Mouse (Mus musculus) embryonic facial prominence, embryonic 12.5 days (tissue): Measurements from ENCODE around the gene Cetn3. TPM values are rescaled to one million over a fixed set of nuclear protein-coding genes. Genes with fewer than 3 reads are reported as not detected.

Experiments
- ATAC-seq: fragments of 200-750 bp; cut with Nextera tagmentation; 2 replicates; pipeline ENCODE4 v1.8.0; 2017; ENCODE audit not compliant: insufficient number of reproducible peaks, insufficient read depth, low FRiP score, low TSS enrichment
- H3K27ac ChIP-seq: fragments of 300-500 bp; sonication (generic); 2 replicates; pipeline ENCODE4 v1.5.1; 2016; ENCODE audit warnings: mild to moderate bottlenecking
- H3K27me3 ChIP-seq: fragments of 300-500 bp; sonication (generic); 2 replicates; pipeline ENCODE4 v1.6.1; 2016; ENCODE audit warnings: mild to moderate bottlenecking, moderate library complexity
- H3K36me3 ChIP-seq: fragments of 300-500 bp; sonication (generic); 2 replicates; pipeline ENCODE4 v1.6.1; 2016; ENCODE audit warnings: mild to moderate bottlenecking
- H3K4me1 ChIP-seq: fragments of 300-500 bp; sonication (generic); 2 replicates; pipeline ENCODE4 v1.6.1; 2016
- H3K4me2 ChIP-seq: fragments of 300-500 bp; sonication (generic); replicated peaks from 2 replicates; pipeline ENCODE4 v1.6.1; 2016; ENCODE audit warnings: mild to moderate bottlenecking, moderate library complexity
- H3K4me3 ChIP-seq: fragments of 300-500 bp; sonication (generic); 2 replicates; pipeline ENCODE4 v1.5.1; 2016; ENCODE audit warnings: mild to moderate bottlenecking
- H3K9ac ChIP-seq: fragments of 300-500 bp; sonication (generic); 2 replicates; pipeline ENCODE4 v1.6.1; 2016; ENCODE audit warnings: mild to moderate bottlenecking, moderate library complexity
- H3K9me3 ChIP-seq: fragments of 300-500 bp; sonication (generic); 2 replicates; pipeline ENCODE4 v1.6.1; 2016; ENCODE audit warnings: mild to moderate bottlenecking, moderate library complexity
- WGBS: fragments of 180-500 bp; shearing (Covaris S2); methylation state at CpG from one replicate; pipeline ENCODE4 v1.1.7; 2016; 5-methylcytosine and 5-hydroxymethylcytosine counted together
- polyA plus RNA-seq: library from polyadenylated mRNA; unstranded; fragments of >200 nt; fragmentation: Nextera tagmentation; extraction: Ambion mirVana; gene quantifications from 2 replicates; pipeline ENCODE4 v1.2.1, GENCODE M21; 2016

Gene Cetn3
- polyA plus RNA-seq, 1 experiment from 2014 or later, result 255 TPM

DNA sequence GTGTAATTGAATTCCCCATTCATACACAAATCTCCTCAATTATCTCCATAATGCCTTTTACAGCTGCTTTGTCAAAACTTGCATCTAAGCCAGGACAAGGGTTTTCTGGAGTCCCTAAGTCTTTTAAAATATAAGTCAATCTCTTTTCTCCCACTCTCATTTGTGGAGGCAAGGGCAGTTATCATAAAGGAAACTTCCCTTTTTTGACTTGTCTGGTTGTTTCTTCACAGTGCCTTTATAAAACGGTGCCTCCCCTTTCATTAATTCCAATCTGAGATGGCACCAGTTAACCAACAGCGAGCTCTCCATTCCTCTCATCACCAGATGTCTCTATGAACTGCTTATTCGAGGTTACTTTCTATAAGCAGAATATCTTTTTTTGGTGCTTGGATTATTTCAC is 6.7 kb upstream of the Cetn3 start:
- Histone ChIP-seq H3K27me3 (no peaks in the 10 kb centered on the region), H3K9ac (no peak overlapping the region), H3K36me3 (no peaks in the 10 kb centered on the region), H3K4me3 (no peak overlapping the region), H3K27ac (no peak overlapping the region), H3K4me1 (no peaks in the 10 kb centered on the region), H3K9me3 (no peaks in the 10 kb centered on the region), H3K4me2 (no peak overlapping the region)
- ATAC-seq, result no peak
- 74% methylated on average over 3 of the region's 3 CpGs for WGBS

DNA sequence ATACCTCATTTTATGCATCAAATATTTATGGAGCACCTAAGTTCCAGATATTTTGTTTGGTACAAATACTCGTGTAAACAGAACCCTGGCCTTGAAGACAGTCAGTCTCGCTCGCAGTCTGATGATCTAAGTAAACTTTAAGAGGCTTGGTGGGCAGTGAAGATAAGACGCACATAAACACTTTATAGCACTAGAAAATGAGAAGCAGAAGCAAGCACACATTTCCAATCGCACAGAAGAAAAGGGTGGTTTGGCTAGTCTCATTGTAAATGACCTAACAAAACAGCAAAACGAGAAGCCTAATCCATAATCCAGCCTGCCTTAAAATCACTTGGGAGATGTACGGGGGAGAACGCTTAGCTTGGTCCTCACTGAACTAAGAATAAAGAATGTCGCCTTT is 402 bp upstream of the Cetn3 start:
- Histone ChIP-seq H3K4me1 (peaks cover 14% of the 10 kb centered on the region; the same call in 1 of the 2 replicates), H3K9ac (peak overlapping the region; percentile 87; the same call in 1 of the 2 replicates), H3K9me3 (no peaks in the 10 kb centered on the region), H3K36me3 (peaks cover 3% of the 10 kb centered on the region), H3K27me3 (no peaks in the 10 kb centered on the region), H3K4me3 (peak overlapping the region; percentile 72), H3K4me2 (peak overlapping the region; percentile 59), H3K27ac (peak overlapping the region; percentile 99)
- no peak for ATAC-seq
- WGBS, result 48% methylated on average over 9 of the region's 9 CpGs

DNA sequence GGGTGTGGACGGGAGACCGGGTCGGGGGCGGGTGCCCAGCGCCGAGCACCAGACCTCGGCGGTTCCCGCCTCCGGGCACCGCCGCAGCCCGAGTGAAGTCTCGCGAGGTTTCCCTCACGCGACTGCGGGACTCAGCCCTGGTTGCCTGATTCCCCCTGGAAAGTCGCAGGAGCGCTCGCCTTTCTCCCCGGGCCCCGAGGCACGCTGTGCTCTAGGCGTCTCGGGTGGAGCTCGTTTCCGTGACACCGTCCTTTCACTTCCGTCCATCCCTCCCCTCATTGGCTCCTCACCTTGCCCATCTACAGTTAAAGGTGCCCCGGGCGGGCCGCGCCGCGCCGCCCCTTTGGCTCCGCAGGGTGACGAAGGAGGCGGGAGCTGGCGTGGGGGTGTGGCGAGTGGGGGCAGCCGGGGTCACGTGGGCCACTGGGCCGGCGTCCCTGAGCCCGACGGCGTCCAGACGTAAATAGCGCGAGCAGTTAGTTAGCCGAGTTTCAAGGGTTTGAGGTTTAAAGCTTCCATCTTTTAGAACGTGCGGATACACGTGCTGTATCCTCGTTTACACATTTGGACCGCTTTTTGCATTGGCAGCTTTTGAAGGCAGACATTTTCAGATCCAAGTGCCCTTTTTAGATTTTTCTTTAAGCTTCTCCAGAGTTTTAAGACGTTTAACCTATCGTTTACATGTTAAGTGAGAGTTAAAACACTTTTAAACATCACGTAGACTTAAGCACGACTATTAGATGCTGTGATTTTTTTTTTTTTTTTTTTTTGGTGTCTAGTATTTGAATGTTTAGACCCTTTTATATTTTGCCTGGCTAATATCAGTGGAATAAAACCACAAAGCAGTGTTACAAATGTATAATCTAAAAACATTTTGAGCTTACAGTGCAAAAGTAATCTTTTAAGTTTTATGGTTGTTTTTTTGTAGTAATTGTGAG is 797 bp downstream of the Cetn3 start:
- peak; percentile 99 for ATAC-seq
- H3K4me2 ChIP-seq, result peak overlapping the region; percentile 42
- peaks cover 11% of the 10 kb centered on the region for H3K36me3 ChIP-seq
- peak overlapping the region; percentile 72 for H3K4me3 ChIP-seq
- H3K27ac ChIP-seq, result peak overlapping the region; percentile 99
- WGBS, result 2% methylated on average over 62 of the region's 62 CpGs
- H3K4me1 ChIP-seq, result peaks cover 14% of the 10 kb centered on the region; the same call in 1 of the 2 replicates
- H3K9ac ChIP-seq, result peak overlapping the region; percentile 87
- H3K9me3 ChIP-seq, result no peaks in the 10 kb centered on the region
- no peaks in the 10 kb centered on the region for H3K27me3 ChIP-seq

DNA sequence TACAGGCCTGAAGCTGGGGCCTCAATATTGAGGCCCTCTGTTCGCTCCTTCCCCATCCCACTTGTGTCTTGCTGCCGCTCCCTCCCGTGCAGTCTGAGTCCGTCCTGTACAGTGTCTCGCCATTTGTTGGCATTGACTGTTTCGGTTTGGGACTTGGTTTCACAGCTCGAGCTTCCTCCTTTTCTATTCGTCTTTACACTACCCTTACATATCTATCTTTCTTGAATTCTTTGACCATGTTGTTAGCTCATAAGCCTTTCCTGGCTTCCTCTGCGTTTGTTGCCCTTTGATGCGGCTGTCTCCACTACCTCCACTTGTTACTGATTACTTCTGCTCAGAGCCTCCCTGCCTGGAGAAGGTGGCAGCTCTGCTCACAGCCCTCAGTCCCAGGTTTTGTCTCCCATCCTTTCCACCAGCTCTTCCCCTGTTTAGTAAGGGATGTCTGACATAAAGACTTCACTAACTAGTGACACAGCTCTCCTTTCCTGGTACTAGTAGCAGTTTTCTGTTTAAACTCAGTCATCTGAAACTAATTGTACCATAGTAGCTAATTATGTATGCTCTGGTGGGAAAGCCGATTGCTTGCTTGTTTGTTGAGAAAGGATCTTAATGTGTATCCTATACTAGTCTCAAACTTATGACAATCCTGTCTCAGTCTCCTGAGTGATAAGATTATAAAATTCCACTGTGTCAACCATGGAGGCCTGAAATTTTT is 3.0 kb downstream of the Cetn3 start:
- Histone ChIP-seq H3K4me3 (no peak overlapping the region), H3K27me3 (no peaks in the 10 kb centered on the region), H3K4me1 (peaks cover 14% of the 10 kb centered on the region; the same call in 1 of the 2 replicates), H3K4me2 (no peak overlapping the region; the same call in 1 of the 2 replicates), H3K9me3 (no peaks in the 10 kb centered on the region), H3K27ac (no peak overlapping the region), H3K36me3 (peaks cover 21% of the 10 kb centered on the region), H3K9ac (no peak overlapping the region)
- 76% methylated on average over 11 of the region's 11 CpGs for WGBS
- no peak for ATAC-seq

DNA sequence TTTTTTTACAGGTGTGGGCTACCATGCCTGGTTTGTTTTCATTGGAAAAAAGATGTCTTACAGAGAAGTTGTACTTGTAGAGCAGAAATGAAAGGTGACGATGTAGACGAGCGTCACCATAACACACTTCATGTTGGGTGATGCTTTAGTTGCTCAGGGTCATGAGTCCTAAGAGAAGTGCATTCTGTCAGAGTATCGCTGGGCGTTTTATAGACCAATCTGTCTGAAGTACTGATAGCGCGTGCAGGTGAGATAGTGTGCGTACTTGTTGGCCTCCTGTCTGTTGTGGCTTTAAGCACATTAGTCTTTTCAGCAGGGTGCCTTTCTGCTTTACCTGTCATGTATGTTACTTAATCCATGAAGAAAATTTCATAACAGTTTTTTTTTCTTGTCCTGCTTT is 7.3 kb downstream of the Cetn3 start:
- WGBS, result 95% methylated on average over 8 of the region's 8 CpGs
- no peak for ATAC-seq
- H3K4me2 ChIP-seq, result no peak overlapping the region
- H3K4me1 ChIP-seq, result peaks cover 6% of the 10 kb centered on the region; the same call in 1 of the 2 replicates
- no peaks in the 10 kb centered on the region for H3K9me3 ChIP-seq
- H3K27me3 ChIP-seq, result no peaks in the 10 kb centered on the region
- H3K4me3 ChIP-seq, result no peak overlapping the region
- H3K9ac ChIP-seq, result no peak overlapping the region
- H3K36me3 ChIP-seq, result peaks cover 28% of the 10 kb centered on the region
- H3K27ac ChIP-seq, result no peak overlapping the region

DNA sequence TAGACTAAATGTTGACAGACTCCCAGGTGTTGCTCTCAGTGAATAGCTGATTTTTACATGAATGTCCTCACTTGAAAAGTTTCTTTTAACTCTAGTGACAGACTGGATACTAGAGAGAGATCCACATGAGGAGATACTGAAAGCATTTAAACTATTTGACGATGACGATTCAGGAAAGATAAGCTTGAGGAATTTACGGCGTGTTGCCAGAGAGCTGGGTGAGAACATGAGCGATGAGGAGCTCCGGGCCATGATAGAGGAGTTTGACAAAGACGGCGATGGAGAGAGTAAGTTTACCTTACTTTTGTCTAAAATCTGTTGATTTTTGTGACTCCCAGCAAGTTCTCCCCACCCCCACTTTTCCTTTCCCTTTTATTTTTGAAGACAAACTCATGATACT is 9.0 kb downstream of the Cetn3 start:
- 90% methylated on average over 8 of the region's 8 CpGs for WGBS
- Histone ChIP-seq H3K36me3 (peaks cover 28% of the 10 kb centered on the region), H3K9ac (no peak overlapping the region), H3K4me2 (no peak overlapping the region), H3K4me3 (no peak overlapping the region), H3K4me1 (no peaks in the 10 kb centered on the region), H3K27ac (no peak overlapping the region), H3K27me3 (no peaks in the 10 kb centered on the region), H3K9me3 (no peaks in the 10 kb centered on the region)
- no peak for ATAC-seq

DNA sequence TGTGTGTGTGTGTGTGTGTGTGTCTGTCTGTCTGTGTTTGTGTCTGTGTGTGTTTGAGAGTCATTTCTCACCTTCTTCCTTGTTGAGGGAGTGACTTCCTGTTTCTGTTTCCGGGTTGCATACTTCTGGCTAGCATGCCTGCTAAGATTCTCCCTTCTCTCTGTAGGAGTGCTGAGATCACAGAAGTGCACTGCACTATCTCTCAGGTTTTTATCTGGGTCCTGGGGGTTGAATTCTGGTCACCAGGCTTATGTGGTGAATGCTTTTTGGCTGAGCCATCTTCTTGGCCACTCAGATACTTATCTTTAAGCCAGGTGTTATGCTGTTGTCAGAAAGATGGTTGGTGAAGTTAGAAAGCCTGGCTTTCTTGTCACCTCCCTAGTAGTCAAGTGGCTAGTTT is 11.0 kb downstream of the Cetn3 start:
- no peak overlapping the region for H3K4me2 ChIP-seq
- ATAC-seq, result no peak
- 55% methylated on average over 1 of the region's 1 CpGs for WGBS
- H3K36me3 ChIP-seq, result peaks cover 16% of the 10 kb centered on the region
- no peak overlapping the region for H3K9ac ChIP-seq
- no peaks in the 10 kb centered on the region for H3K4me1 ChIP-seq
- no peaks in the 10 kb centered on the region for H3K27me3 ChIP-seq
- no peaks in the 10 kb centered on the region for H3K9me3 ChIP-seq
- no peak overlapping the region for H3K27ac ChIP-seq
- H3K4me3 ChIP-seq, result no peak overlapping the region

DNA sequence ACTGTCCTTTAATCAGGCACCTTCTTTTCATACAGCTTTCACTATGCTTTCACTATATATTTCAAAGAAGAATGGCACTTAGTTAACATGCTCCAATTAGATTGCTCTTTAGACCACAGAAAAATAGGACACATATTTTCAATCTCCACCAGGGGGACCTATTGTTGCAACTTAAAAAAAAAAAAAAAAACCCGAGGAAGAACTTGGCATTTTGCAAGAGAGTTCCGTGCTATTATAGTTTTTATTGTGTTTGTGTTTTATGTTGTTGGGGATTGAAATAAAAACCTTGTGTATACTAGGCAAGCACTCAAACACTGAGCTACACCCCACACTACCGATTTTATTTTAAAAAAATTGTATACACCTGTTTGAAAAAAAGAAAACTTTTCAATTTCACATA is 18.2 kb downstream of the Cetn3 start:
- H3K27me3 ChIP-seq, result no peaks in the 10 kb centered on the region
- no peaks in the 10 kb centered on the region for H3K36me3 ChIP-seq
- no peaks in the 10 kb centered on the region for H3K4me1 ChIP-seq
- WGBS, result 55% methylated on average over 3 of the region's 3 CpGs
- H3K27ac ChIP-seq, result no peak overlapping the region
- H3K4me2 ChIP-seq, result no peak overlapping the region
- no peak overlapping the region for H3K9ac ChIP-seq
- H3K9me3 ChIP-seq, result no peaks in the 10 kb centered on the region
- ATAC-seq, result no peak
- no peak overlapping the region for H3K4me3 ChIP-seq

DNA sequence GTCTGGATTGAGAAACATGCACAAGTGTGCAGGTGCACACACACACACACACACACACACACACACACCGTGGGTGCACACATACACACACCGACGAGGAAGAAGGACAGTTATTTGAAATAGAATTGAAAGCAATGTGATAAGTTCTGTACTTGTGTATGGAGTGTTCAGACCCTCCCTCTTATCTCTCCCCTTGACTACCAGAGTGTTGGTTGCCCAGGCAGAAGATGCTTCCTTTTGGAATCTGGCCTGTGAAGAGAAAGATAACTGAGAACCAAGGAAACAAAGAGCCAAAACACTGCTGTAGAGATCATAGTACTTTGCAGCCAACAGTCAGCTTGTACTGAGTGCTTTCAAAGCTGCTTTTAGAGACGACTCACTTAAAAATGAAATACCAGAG is 20.8 kb downstream of the Cetn3 start:
- no peak for ATAC-seq
- H3K4me1 ChIP-seq, result no peaks in the 10 kb centered on the region
- no peaks in the 10 kb centered on the region for H3K9me3 ChIP-seq
- no peak overlapping the region for H3K27ac ChIP-seq
- 93% methylated on average over 4 of the region's 4 CpGs for WGBS
- H3K27me3 ChIP-seq, result no peaks in the 10 kb centered on the region
- H3K4me3 ChIP-seq, result no peak overlapping the region
- no peak overlapping the region for H3K9ac ChIP-seq
- no peaks in the 10 kb centered on the region for H3K36me3 ChIP-seq
- H3K4me2 ChIP-seq, result no peak overlapping the region

DNA sequence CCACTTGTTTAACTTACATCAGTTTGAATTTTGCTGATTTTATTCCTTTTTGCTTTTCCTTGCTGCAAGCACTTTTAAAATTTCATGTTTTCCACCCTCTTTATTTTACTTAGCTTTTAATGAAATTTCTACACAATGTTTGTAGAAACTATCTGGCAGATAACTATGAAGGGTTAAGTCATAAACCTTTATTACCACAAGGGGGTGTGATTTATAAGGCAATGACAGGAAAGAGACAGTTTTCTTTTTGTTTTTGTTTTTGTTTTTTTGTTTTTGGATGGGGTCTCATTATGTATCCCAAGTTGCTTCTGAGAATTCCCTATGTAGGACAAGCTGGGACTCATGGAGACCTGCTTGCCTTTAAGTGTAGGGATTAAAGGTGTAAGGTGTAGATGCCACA is 39.9 kb downstream of the Cetn3 start:
- Histone ChIP-seq H3K27ac (no peak overlapping the region), H3K9me3 (no peaks in the 10 kb centered on the region), H3K4me3 (no peak overlapping the region), H3K36me3 (no peaks in the 10 kb centered on the region), H3K27me3 (no peaks in the 10 kb centered on the region), H3K9ac (no peak overlapping the region), H3K4me1 (no peaks in the 10 kb centered on the region), H3K4me2 (no peak overlapping the region)
- no peak for ATAC-seq

DNA sequence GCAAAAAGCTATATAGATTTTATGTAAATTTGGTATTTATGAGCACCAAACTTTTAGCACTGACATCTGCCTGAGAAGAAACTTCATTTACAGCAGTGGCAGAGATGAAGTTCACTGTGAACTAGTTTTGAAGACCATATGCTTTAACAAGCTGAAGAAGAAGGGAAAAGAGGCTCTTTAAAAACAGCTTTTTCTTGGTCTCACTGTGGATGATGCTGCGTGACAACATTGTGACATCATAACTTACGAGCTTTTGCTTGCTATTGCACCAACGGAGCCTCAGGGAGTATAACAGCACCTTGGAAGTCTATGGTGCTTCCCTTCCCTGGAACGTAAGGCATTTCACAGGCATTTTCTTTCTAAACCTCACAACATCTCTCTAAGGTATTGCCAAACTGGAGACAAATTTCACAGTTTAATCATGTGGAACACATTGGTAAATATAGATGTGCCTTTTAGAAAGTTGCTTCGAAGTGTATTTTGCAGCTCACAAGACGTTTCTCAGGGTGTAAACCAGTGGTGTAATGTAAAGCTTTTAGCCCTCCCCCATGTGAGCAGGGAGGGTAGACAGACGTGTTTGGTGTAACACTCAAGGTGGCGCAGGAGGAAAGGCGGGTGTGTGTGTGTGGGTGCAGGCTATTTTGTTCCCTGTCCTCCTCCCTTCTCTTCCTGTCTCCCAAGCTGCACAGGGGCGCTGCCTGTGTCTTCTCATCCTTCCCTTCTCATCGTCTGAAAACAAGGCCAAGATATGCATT is 41.9 kb downstream of the Cetn3 start:
- no peak for ATAC-seq

More for the DNA sequence above, 41.9 kb downstream of the Cetn3 start:
- Histone ChIP-seq H3K4me1 (no peaks in the 10 kb centered on the region), H3K9ac (no peak overlapping the region), H3K9me3 (no peaks in the 10 kb centered on the region), H3K4me3 (no peak overlapping the region), H3K4me2 (no peak overlapping the region), H3K27ac (no peak overlapping the region), H3K36me3 (no peaks in the 10 kb centered on the region), H3K27me3 (no peaks in the 10 kb centered on the region)
- 74% methylated on average over 11 of the region's 11 CpGs for WGBS
